Mouse (Mus musculus): ENCODE data around the gene Akap8.

The Akap8 gene

GRCm38 (mm10) chr17:32283771-32284221, 37.2 kb downstream of the Akap8 start:
- DNase-seq (ENCODE audit: low spot score) = peak; percentile 74

GRCm38 (mm10) chr17:32283341-32283740, 37.7 kb downstream of the Akap8 start:
- peak; percentile 37 for DNase-seq (ENCODE audit: low spot score)

- no peak for DNase-seq (ENCODE audit: low spot score)
Measured at GRCm38 (mm10) chr17:32281611-32282310, 39.3 kb downstream of the Akap8 start.

- DNase-seq (ENCODE audit: low spot score) = no peak
Measured at GRCm38 (mm10) chr17:32281126-32281525, 39.9 kb downstream of the Akap8 start.

- DNase-seq (ENCODE audit: low spot score) = no peak
Measured at GRCm38 (mm10) chr17:32280575-32280974, 40.5 kb downstream of the Akap8 start.

- DNase-seq (ENCODE audit: low spot score) = no peak
Measured at GRCm38 (mm10) chr17:32277201-32277600, 43.8 kb downstream of the Akap8 start.

GRCm38 (mm10) chr17:32275568-32275967, 45.5 kb downstream of the Akap8 start:
- no peak for DNase-seq (ENCODE audit: low spot score)

- no peak for DNase-seq (ENCODE audit: low spot score)
Measured at GRCm38 (mm10) chr17:32269151-32269550, 51.9 kb downstream of the Akap8 start.

- DNase-seq (ENCODE audit: low spot score) = peak; percentile 41
Measured at GRCm38 (mm10) chr17:32268540-32268960, 52.5 kb downstream of the Akap8 start.

- DNase-seq (ENCODE audit: low spot score) = no peak
Measured at GRCm38 (mm10) chr17:32268096-32268495, 52.9 kb downstream of the Akap8 start.

- DNase-seq (ENCODE audit: low spot score) = no peak
Measured at GRCm38 (mm10) chr17:32267617-32268016, 53.4 kb downstream of the Akap8 start.

- no peak for DNase-seq (ENCODE audit: low spot score)
Measured at GRCm38 (mm10) chr17:32263672-32264071, 57.4 kb downstream of the Akap8 start.

GRCm38 (mm10) chr17:32262831-32263559, 58.0 kb downstream of the Akap8 start:
- DNase-seq (ENCODE audit: low spot score) = no peak

GRCm38 (mm10) chr17:32258869-32259268, 62.2 kb downstream of the Akap8 start:
- no peak for DNase-seq (ENCODE audit: low spot score)

GRCm38 (mm10) chr17:32257944-32258343, 63.1 kb downstream of the Akap8 start:
- DNase-seq (ENCODE audit: low spot score) = no peak

GRCm38 (mm10) chr17:32257452-32257851, 63.6 kb downstream of the Akap8 start:
- DNase-seq (ENCODE audit: low spot score) = no peak

GRCm38 (mm10) chr17:32256896-32257295, 64.1 kb downstream of the Akap8 start:
- no peak for DNase-seq (ENCODE audit: low spot score)

Measured in testis, postnatal 14 days (tissue).